Mouse (Mus musculus): ENCODE measurements at regions not wholly inside any gene's neighbourhood (a gene's known extent, or its start where the extent isn't known, plus 50 kb on each side); places are given as distances from the start of the nearest gene placed in this dataset.

DNA sequence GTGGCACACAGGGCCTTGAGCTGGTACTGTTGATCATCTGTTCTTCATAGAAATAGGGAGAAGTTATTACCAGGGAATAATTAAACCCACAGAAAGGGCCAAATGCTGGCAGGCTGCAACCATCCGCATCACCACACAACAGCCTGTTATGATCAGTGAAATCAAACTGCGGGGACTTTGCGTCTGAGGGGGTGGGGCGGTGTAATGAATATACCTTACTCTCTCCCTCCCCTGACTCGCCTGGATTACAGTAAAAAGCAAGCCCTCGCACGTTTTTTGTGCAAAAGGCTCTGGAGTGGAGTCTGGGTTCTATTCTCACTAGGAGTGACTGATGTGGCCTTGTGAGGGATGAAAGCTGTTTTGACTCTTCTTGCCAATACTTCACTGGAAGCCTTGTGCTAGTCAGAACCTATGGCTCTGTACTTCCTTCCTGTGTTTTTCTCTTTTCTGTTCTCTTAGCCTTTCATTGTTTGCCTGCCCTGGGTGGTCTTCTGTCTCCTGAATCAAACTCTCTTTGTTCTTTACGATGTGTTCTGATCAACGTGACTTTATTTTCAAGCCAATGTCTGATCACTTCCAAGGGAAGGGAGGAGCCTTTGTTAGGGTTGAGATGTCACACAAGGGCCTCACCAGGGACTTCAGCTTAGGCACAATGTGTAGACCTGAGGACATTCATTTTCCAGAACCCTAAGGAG, 172.4 kb downstream of the Dact1 start:
- DNase-seq (ENCODE audit: low spot score) = no peak

- DNase-seq (ENCODE audit: low spot score) = no peak
These were observed 172.9 kb downstream of the Dact1 start for GRCm38 (mm10) chr12:71482619-71483018.

GRCm38 (mm10) chr12:71483536-71484165, 174.0 kb downstream of the Dact1 start:
- no peak for DNase-seq (ENCODE audit: low spot score)

DNA sequence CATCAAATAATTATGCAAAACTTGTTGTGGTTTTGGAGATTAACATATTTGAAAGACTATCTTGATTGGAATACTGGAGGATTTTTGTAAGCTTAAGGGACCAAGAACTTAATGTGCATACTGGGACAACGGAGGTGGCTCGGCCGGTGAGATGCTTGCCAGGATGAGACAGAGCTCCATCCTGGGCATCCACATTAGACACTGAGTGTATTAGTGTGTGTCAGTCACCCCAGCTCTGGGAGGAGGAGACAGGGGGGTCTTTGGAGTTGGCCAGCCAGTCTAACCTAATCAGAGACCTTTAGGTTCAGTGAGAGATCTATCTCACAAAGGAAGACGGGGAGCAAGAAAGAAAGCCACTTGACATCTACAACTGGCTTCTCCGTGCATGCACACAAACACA, 174.6 kb downstream of the Dact1 start:
- no peak for DNase-seq (ENCODE audit: low spot score)

DNA sequence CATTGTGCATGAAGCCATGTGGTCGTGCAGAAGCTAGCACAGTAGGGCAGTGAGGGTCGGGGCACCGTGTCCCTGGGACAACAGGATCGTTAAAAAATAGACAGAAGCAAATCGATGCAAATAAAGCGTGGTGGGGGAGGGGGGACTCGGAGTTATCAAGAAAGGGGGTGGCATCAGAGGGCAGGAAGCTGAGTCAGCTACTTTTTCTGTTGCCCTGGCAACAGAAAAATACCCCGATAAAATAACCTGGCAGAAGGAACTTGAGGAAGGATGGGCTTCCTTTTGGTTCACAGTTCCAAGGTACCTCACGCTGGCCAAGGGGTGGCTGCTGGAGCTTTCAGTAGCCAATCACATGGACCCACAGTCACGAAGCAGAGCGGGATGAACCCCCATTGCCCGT, 176.4 kb downstream of the Dact1 start:
- no peak for DNase-seq (ENCODE audit: low spot score)

DNA sequence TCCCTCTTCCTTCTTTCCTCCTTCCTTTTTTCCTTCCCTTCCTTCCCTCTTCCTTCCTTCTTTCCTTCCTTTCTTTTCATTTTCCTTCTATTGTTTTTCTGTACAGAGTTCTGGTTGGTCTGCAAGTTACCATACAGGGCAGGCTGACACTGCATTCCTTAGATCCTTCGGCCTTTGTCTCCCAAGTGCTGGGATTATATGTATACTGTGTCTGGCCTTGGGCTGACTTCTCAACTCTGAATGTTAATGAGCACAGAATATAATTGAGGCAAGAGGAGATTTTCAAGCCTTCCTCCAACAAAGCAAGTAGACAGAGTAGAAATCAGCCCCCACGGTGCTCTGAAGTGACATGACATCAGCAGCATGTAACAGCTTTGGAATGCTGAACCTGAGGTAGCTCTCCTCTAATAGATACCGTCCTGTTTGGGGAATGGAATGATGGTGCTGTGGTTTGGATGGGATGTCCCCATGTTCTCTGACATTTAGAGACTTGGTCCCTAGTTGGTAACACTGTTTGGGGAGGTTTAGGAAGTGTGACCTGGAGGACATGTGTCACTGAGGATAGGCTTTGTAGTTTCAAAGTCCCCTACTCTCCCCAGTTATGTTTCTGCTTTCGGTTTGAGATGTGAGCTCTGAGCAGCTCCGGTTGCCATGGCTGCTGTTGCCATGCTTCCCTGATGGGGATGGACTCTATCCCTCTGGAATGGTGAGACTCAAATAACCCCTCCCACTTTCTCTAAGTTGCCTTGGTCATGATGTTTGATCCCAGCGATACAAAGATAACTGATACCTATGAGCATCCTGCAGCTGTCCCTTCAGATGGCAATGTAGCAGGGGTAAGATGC, 178.1 kb downstream of the Dact1 start:
- no peak for DNase-seq (ENCODE audit: low spot score)

DNA sequence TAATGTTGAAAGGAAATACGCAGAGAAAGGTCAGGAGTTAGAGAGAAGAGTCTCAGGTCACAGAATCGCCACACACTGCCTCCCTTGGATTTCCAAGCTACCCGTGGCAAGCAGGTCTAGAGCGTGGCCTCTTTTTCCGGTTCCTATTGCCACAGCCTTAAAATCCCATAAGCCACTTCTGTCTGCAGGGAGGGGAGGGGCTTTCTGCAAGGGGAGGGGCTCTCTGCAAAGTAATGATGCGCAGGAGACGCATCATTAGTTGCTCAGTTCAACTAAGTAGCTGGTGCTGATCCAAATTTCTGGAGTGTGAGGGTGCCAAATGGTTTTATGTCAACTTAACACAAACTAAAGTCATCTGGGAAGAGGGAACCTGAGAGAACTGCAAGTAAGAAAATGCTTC, 179.6 kb downstream of the Dact1 start:
- no peak for DNase-seq (ENCODE audit: low spot score)

DNA sequence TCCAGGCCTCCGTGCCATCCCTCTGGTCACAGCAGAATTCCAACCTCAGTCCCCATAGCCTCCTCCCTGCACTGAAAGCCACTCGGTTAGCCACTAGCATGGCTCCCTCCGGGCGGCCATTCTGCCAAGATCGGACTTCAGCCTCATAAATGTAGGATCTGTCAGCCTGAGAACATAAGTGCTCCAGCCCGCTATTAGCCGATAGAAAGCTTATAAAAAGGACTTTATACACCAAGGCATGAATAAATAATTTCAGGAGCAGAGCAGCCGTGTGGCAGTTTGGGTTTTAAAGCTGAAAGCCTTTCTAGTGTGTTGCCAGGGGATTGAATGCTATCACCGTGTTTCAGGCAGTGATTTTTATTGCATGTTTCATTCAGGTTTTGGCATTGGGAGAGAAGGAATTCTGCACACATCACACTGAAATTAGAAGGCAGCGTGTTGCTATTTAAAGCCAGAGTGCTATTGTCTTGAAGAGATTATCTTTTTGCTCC, 185.2 kb downstream of the Dact1 start:
- no peak for DNase-seq (ENCODE audit: low spot score)

DNA sequence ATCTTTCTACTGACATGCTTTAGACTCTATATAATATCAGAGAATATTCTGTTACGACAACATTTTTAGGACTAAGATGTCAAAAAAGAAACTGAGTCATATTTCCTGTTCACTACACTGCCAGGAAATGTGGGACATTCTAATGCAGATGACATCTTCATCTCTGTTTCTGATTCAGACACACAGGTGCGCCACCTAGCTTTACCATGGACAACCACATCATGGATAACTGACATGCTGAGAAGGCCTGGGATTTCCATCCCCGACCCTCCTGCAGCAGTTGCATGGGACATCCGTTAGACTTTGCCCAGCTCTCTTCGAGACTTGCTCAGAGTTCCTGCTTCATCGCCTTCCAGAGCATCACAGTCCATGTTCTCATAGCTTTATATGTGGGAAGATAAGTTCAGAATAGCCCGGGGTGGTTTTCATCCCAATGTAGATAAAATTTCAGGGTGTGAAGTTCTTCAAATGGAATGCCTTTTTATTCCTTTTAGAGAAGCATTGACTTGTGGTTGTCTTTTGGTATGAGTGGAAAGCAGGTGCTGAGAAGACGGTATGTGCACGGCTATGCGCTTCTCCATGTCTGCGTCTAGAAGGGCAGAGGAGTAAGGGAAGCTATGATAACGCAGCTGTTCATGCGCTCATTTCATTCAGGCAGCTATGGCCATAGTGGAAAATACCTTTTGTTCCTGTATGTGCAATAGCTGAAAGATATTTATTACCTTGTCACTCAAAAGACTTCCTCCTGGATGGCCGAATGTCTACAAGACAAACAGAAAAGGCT, 188.8 kb downstream of the Dact1 start:
- DNase-seq (ENCODE audit: low spot score) = no peak

GRCm38 (mm10) chr12:71501299-71501810, 191.7 kb downstream of the Dact1 start:
- no peak for DNase-seq (ENCODE audit: low spot score)

DNA sequence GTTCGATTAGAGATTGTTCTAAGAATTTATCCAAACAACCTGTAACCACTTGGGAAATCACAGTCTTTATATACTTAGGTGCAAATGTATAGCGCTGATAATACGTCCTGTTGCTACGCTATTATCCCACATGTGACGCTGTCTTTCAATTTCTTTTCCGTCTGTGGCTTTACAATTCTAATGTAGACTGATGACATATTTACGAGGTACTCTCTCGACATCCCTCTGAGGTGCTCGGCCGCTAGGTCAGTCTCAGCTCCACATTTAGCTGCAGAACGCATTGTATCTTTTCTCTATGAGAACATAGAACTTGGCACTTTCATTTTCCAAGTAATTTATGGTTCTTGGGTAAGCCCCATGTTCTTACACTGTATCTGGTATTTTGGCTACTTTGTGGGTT, 193.6 kb downstream of the Dact1 start:
- no peak for DNase-seq (ENCODE audit: low spot score)

DNA sequence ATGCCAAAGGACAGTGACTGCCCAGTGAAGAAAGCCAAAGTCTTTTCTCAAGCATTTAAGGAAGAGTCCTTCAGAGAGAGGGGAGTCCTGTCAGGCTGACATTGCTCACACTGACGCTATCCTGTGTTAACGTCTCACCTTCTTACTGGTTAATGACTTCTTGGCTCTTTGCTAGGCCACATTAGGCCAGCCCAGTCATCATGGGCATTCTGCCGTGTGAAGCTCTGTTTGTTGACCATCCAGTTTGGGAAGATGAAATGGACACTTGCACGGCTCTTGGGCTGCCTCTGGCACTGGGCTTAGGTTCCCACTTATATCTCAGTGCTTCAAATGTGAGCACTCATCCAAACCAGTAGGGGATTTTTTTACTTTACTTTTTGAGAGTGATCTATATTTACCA, 196.5 kb downstream of the Dact1 start:
- no peak for DNase-seq (ENCODE audit: low spot score)

DNA sequence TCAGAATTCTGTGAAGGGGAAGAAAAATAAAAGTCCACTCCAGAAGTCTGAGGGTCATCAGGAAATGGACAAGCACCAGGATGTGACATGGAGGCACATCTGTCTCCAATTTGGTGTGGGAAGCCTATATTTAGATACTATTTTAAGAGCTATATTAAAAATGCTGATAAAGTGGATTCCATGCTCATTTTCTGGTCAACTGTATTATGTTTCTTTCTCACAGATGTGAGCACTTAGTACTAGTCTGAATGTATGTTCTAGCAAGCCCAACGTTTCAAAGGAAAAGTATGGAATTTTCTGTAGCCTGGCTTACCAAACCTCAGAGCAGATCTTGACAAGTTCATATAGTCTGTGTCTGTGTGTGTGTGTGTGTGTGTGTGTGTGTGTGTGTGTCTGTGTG, 197.0 kb downstream of the Dact1 start:
- no peak for DNase-seq (ENCODE audit: low spot score)

DNA sequence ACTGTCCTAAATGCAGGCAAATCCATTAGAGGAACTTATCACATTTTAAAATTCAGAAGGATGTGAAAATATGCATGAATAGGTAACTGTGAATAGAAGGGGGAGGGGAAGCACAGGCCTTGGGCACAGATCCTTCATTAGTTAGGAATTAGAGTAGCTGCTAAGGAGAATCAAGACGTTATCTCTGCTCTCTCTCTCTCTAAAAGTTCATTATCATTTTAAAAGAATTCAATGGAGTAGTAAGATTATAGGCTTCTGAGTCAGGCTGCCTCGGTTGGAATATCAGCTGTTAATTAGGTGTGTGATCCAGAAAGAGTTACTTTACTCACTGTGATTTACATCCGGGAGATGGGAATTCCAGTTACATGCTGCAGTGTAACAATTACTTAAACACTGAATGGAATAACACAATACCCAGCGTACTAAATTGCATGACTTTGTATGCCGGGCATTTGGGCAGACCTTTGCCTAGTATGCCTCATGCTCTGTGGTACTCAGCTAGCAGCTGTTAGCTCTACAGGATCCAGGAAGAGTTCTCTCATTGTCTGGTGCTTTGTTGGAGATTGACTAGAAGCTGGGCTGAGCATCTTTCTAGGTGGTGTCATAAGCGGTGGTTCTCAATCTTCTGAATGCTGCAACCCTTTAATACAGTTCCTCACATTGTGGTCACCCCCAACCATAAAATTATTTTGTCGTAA, 203.4 kb downstream of the Dact1 start:
- no peak for DNase-seq (ENCODE audit: low spot score)

DNA sequence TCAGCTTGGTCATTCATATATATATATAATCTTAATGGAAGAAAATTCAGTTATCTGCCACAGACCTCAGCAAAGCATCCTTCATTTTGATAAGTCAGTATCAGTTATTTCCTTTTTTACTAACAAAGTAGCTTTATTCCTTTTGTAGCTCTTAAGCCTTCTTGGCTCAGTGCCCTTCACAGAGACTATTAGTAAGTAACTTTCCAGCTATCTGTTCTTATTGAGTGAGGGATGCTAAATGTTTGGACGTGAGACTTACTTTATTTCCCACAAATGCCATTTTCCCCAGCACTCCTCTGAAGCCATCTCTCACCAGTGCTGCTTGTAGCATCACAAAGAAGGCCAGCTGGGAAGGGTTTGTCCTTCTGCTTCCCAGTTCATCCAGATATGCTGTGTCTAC, 209.8 kb downstream of the Dact1 start:
- DNase-seq (ENCODE audit: low spot score) = no peak

- no peak for DNase-seq (ENCODE audit: low spot score)
These were observed 212.3 kb downstream of the Dact1 start for GRCm38 (mm10) chr12:71521936-71522335.

DNA sequence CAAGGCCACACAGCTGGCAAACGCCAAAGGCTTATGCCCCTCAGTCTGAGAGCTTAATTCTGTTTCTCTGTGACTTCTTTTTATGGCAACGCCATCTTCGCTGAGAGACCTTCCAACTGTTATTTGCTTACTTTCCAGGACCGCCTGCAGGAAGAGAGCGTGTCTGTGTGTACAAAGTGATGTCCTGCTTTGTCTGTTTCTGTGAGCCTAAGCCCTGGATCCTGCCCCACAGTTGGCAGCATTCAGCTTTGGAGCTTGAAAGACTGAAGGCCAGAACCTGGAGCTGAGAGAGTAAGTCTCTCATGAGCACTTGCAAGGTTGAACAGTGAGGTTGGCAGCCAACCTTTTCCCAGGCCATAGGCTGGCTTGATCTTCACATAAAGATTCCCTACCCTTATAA, 212.8 kb downstream of the Dact1 start:
- no peak for DNase-seq (ENCODE audit: low spot score)

DNA sequence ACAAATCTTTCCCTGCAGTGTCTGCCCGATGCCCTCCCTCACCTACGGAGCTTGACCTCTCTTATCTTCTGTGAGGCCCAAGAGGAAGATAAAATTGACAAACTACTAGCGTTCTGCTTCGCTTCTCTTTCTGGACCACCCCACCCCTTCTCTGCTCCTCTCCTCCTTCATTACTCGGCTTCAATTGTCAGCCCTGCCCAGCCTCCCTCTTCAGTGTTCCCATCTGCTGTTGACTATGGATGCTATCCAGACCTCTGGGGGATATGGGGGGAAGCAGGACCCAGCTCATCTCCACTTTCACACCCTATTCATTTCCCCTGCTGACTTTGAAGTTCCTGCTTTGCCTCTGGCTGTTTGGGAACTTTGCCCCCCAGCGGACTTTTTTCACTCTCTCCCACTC, 214.5 kb downstream of the Dact1 start:
- DNase-seq (ENCODE audit: low spot score) = no peak

DNA sequence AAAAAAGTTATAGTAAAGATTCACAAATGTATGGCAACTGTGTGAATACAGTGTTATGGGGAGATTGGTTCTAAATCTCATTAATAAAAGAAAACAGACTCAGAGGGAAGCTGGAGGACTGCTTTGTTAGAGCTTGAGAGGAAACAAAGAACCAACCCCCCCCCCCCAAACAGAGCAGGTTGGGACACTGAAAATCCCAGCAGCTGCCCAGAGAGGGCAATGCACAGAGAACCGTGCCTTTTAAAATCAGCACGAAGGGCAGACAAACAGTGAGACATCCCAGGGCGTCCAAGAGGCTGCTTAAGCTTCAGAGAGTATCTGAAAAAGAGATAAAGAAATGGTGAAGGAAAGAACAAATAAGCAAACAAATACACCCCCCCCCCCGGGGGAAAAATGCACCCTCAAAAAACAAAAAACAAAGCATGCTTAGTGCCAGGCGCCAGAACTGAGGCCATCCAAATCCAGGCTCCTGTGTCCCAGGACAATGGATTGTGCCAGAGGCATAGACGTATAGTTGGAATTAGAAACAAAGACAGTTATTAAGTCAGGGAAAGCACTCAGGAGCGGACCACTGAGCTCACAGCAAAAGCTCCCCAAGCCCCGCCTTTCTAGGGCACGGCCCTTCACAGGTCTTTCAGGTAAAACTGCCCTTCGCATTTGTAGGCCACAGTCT, 215.7 kb downstream of the Dact1 start:
- no peak for DNase-seq (ENCODE audit: low spot score)

DNA sequence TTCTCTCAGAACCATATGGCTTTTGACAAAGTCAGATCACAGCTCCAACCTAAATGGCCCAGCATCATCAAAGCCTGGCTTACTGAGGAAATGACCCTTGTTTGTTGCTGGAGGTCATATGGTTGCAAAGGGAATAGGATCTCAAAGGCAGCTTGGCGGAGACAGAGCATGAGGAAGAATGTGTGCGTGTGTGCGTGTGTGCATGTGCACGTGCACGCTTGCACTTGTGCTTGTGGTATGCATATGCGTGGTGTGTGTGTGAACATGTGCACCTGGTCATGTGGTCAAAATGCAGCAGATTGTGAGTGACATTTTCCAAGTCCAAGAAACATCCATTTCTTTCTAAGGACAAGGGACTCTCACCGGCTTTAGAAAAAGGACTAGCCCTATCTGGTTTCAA, 216.9 kb downstream of the Dact1 start:
- DNase-seq (ENCODE audit: low spot score) = no peak

DNA sequence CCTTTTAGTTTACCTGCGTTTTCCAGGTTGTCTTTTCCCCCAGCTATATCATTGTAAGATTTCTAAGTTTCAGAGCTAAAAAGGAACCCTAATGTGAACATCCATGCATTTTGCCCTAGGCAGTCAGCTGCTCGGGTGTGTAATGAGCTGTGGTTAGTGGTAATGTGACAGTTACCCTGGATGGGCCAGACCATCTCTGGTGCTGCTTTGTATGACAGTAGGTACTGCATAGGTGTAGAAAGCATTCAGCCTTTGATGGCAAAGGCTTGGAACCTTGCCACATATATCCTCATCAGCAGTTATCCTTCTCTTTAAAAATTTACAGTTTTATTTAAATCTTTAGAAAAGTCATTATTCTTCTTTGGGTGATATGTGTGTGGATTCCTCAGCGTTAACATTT, 222.5 kb downstream of the Dact1 start:
- DNase-seq (ENCODE audit: low spot score) = no peak
